Mouse (Mus musculus) heart, adult 2 months (tissue): ENCODE results near the gene Siglece.

Source experiments
- CTCF ChIP-seq: fragments of 200-600 bp; IDR thresholded peaks from 2 replicates; pipeline ENCODE4 v1.8.1; 2022; ENCODE audit warnings: antibody characterized with exemption, mild to moderate bottlenecking, moderate library complexity
- EP300 ChIP-seq: fragments of 200-500 bp; IDR thresholded peaks from 2 replicates; pipeline ENCODE4 v1.6.1; 2011; ENCODE audit warnings: low read depth, low read length, control low read depth; ENCODE audit not compliant: insufficient read depth
- POLR2A ChIP-seq: fragments of 200-500 bp; IDR thresholded peaks from 2 replicates; pipeline ENCODE4 v1.6.1; 2011; ENCODE audit warnings: mild to moderate bottlenecking, low read depth, low read length, control low read depth; ENCODE audit not compliant: insufficient read depth

GRCm38 (mm10) chr7:43675091-43675490 is 15.1 kb upstream of the Siglece start:
- TF ChIP-seq CTCF (no peak), EP300 (no peak), POLR2A (no peak)
